Mouse (Mus musculus): ENCODE results near the gene Kctd13.

Kctd13 gene

GRCm38 (mm10) chr7:126981601-126982000 is 52.9 kb downstream of the Kctd13 start:
- in situ Hi-C loops (cut with MboI, MseI), result no loop called here

DNA sequence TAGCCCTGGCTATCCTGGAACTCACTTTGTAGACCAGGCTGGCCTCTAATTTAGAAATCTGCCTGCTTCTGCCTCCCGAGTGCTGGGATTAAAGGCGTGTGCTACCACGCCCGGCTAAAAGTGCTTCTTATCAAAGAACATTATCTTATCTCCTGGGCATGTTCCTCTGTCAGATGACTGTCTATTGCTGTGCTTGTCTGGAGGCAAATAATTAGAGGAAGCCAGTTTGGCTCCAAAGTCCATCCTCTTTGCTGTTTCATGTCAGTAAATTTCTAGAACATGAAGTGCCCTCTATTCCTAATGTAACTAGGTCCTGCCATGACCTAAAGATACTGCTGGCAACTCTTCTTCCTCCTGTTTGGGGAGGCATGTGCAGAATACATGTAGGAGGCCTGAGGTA is 53.4 kb downstream of the Kctd13 start:
- in situ Hi-C loops (cut with MboI, MseI), result no loop called here

- in situ Hi-C loops (cut with MboI, MseI), result no loop called here
Observed at GRCm38 (mm10) chr7:126983113-126983512, 54.4 kb downstream of the Kctd13 start.

GRCm38 (mm10) chr7:126984667-126985444 is 56.2 kb downstream of the Kctd13 start:
- in situ Hi-C loops (cut with MboI, MseI), result no loop called here

DNA sequence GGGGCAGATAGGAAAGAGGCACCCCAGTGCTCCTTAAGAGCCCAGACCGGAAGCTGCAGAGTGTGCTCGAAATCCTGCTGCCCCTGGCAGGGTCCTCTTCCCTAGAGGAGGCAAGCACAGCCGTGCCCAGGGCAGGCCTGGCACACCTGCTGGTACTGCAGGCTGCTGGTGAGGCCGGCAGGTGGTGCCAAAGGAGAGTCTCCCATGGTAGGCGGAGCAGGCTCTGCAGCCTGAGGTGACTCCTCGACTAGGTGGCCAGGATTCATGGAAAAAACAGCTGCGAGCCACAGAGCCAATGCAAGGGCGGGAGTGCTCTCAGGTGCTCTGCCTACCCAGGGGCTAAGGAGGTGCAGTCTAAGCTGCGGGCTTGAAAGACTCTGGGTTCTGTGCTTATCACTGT is 57.6 kb downstream of the Kctd13 start:
- in situ Hi-C loops (cut with MboI, MseI), result no loop called here

- in situ Hi-C loops (cut with MboI, MseI), result no loop called here
Observed at GRCm38 (mm10) chr7:126988816-126989215, 60.1 kb downstream of the Kctd13 start.

Data from regulatory T cell (primary cell).